Mouse (Mus musculus): Measurements from ENCODE around the gene Pfkm.

The Pfkm gene

GRCm38 (mm10) chr15:98098519-98098918 lies 6.1 kb downstream of the Pfkm start:
- no peak for DNase-seq (ENCODE audit: low spot score)

GRCm38 (mm10) chr15:98102401-98102800 lies 10.0 kb downstream of the Pfkm start:
- no peak for DNase-seq (ENCODE audit: low spot score)

- DNase-seq (ENCODE audit: low spot score), result no peak
These were observed 14.1 kb downstream of the Pfkm start for GRCm38 (mm10) chr15:98106506-98106905.

GRCm38 (mm10) chr15:98107230-98107629 lies 14.8 kb downstream of the Pfkm start:
- DNase-seq (ENCODE audit: low spot score), result no peak

GRCm38 (mm10) chr15:98107703-98108296 lies 15.4 kb downstream of the Pfkm start:
- no peak for DNase-seq (ENCODE audit: low spot score)

GRCm38 (mm10) chr15:98108297-98109152 lies 16.1 kb downstream of the Pfkm start:
- DNase-seq (ENCODE audit: low spot score), result peak; percentile 69

- DNase-seq (ENCODE audit: low spot score), result no peak
These were observed 19.4 kb downstream of the Pfkm start for GRCm38 (mm10) chr15:98111791-98112190.

GRCm38 (mm10) chr15:98114098-98114851 lies 21.9 kb downstream of the Pfkm start:
- no peak for DNase-seq (ENCODE audit: low spot score)

- DNase-seq (ENCODE audit: low spot score), result no peak
These were observed 22.7 kb downstream of the Pfkm start for GRCm38 (mm10) chr15:98114852-98115778.

GRCm38 (mm10) chr15:98115779-98116163 lies 23.4 kb downstream of the Pfkm start:
- DNase-seq (ENCODE audit: low spot score), result no peak

- DNase-seq (ENCODE audit: low spot score), result no peak
These were observed 23.9 kb downstream of the Pfkm start for GRCm38 (mm10) chr15:98116287-98116686.

GRCm38 (mm10) chr15:98119363-98119762 lies 27.0 kb downstream of the Pfkm start:
- DNase-seq (ENCODE audit: low spot score), result no peak

GRCm38 (mm10) chr15:98120831-98121230 lies 28.4 kb downstream of the Pfkm start:
- DNase-seq (ENCODE audit: low spot score), result no peak

- no peak for DNase-seq (ENCODE audit: low spot score)
These were observed 38.6 kb downstream of the Pfkm start for GRCm38 (mm10) chr15:98131001-98131400.

GRCm38 (mm10) chr15:98131451-98131850 lies 39.1 kb downstream of the Pfkm start:
- DNase-seq (ENCODE audit: low spot score), result no peak

- no peak for DNase-seq (ENCODE audit: low spot score)
These were observed 39.7 kb downstream of the Pfkm start for GRCm38 (mm10) chr15:98131942-98132655.

GRCm38 (mm10) chr15:98133471-98133870 lies 41.1 kb downstream of the Pfkm start:
- DNase-seq (ENCODE audit: low spot score), result no peak

GRCm38 (mm10) chr15:98134034-98134433 lies 41.6 kb downstream of the Pfkm start:
- no peak for DNase-seq (ENCODE audit: low spot score)

- no peak for DNase-seq (ENCODE audit: low spot score)
These were observed 42.3 kb downstream of the Pfkm start for GRCm38 (mm10) chr15:98134666-98135065.

- no peak for DNase-seq (ENCODE audit: low spot score)
These were observed 43.3 kb downstream of the Pfkm start for GRCm38 (mm10) chr15:98135671-98136070.

- no peak for DNase-seq (ENCODE audit: low spot score)
These were observed 44.5 kb downstream of the Pfkm start for GRCm38 (mm10) chr15:98136871-98137270.

Data from ovary, postnatal 14 days (tissue).